Mouse (Mus musculus) midbrain, embryonic 13.5 days (tissue): ENCODE data around the gene Klhl29. TPM values are rescaled to one million over a fixed set of nuclear protein-coding genes. Genes with fewer than 3 reads are reported as not detected.

Source experiments
- ATAC-seq: fragments of 200-750 bp; cut with Nextera tagmentation; 2 replicates; pipeline ENCODE4 v1.8.0; 2017; ENCODE audit warnings: mild to moderate bottlenecking, moderate TSS enrichment, moderate library complexity
- H3K27ac ChIP-seq: fragments of 300-500 bp; sonication (generic); 2 replicates; pipeline ENCODE4 v1.5.1; 2015; ENCODE audit warnings: inconsistent platforms, mild to moderate bottlenecking, moderate library complexity
- H3K27me3 ChIP-seq: fragments of 300-500 bp; sonication (generic); 2 replicates; pipeline ENCODE4 v1.6.1; 2015; ENCODE audit warnings: mild to moderate bottlenecking, inconsistent platforms
- H3K36me3 ChIP-seq: fragments of 300-500 bp; sonication (generic); 2 replicates; pipeline ENCODE4 v1.6.1; 2015; ENCODE audit warnings: mild to moderate bottlenecking, inconsistent platforms
- H3K4me1 ChIP-seq: fragments of 300-500 bp; sonication (generic); replicated peaks from 2 replicates; pipeline ENCODE4 v1.6.1; 2015; ENCODE audit warnings: inconsistent platforms
- H3K4me2 ChIP-seq: fragments of 300-500 bp; sonication (generic); replicated peaks from 2 replicates; pipeline ENCODE4 v1.6.1; 2015; ENCODE audit warnings: moderate library complexity, mild to moderate bottlenecking, inconsistent platforms
- H3K4me3 ChIP-seq: fragments of 300-500 bp; sonication (generic); replicated peaks from 2 replicates; pipeline ENCODE4 v1.5.1; 2015; ENCODE audit warnings: mild to moderate bottlenecking, inconsistent platforms
- H3K9ac ChIP-seq: fragments of 300-500 bp; sonication (generic); replicated peaks from 2 replicates; pipeline ENCODE4 v1.6.1; 2015; ENCODE audit warnings: mild to moderate bottlenecking, inconsistent platforms
- H3K9me3 ChIP-seq: fragments of 300-500 bp; sonication (generic); 2 replicates; pipeline ENCODE4 v1.6.1; 2016; ENCODE audit warnings: mild to moderate bottlenecking, inconsistent platforms
- WGBS: fragments of 180-500 bp; shearing (Covaris S2); methylation state at CpG from one replicate; pipeline ENCODE4 v1.1.7; 2015; 5-methylcytosine and 5-hydroxymethylcytosine counted together
- polyA plus RNA-seq: library from polyadenylated mRNA; unstranded; fragments of >200 nt; fragmentation: Nextera tagmentation; extraction: Ambion mirVana; gene quantifications from 2 replicates; pipeline ENCODE4 v1.2.1, GENCODE M21; 2015

The Klhl29 gene
- polyA plus RNA-seq, 1 experiment from 2014 or later, result 4.0 TPM

DNA sequence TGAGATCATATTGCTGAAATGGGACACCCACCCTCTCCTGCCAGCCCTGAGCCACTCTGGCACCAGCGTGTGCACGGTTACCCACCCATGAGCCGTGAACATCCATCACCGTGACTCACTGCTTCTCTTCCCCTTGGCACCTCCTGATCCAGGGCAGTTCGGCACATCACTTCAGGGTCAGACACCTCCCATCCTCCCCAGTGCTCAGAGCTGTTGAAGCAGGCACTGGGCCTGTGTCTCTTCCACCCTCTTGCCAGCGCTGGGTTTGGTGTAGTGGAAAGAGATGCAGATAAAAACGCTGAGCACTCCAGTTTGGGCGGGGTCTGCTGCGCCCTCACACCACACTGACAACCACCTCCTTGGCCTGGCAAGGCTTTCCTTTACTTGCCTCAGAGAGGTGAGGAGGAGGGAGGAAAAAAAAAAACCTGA lies 129.3 kb downstream of the Klhl29 start:
- no peak for ATAC-seq
- Histone ChIP-seq H3K9me3 (no peaks in the 10 kb centered on the region), H3K4me1 (peaks cover 25% of the 10 kb centered on the region), H3K4me3 (no peak overlapping the region), H3K27ac (no peak overlapping the region; the same call in 1 of the 2 replicates), H3K9ac (no peak overlapping the region), H3K27me3 (no peaks in the 10 kb centered on the region), H3K4me2 (no peak overlapping the region), H3K36me3 (no peaks in the 10 kb centered on the region)
- WGBS, result 92% methylated on average over 9 of the region's 9 CpGs

DNA sequence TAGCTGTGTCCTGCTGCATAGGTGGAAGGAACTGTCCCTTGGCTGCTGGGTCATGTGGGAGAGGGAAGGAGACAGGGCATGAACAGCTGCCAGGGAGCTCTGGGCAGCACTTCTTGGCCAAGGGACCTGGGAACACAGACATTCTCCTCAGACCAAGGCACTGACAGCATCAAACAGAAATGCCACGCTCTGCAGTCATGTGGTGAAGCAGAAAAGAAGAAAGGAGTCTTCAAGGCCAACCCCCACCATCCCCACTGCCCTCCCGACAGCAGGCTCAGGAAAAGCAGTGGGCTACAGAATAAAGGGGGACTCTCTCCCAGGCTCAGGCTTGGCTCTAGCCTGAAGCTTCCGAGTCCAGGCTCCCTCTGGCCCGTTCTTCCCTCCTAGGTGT lies 130.3 kb downstream of the Klhl29 start:
- H3K4me2 ChIP-seq, result no peak overlapping the region
- no peak overlapping the region for H3K9ac ChIP-seq
- H3K27ac ChIP-seq, result no peak overlapping the region
- H3K9me3 ChIP-seq, result no peaks in the 10 kb centered on the region
- H3K27me3 ChIP-seq, result no peaks in the 10 kb centered on the region
- H3K36me3 ChIP-seq, result no peaks in the 10 kb centered on the region
- ATAC-seq, result no peak
- peaks cover 29% of the 10 kb centered on the region for H3K4me1 ChIP-seq
- 39% methylated on average over 4 of the region's 4 CpGs for WGBS
- no peak overlapping the region for H3K4me3 ChIP-seq

DNA sequence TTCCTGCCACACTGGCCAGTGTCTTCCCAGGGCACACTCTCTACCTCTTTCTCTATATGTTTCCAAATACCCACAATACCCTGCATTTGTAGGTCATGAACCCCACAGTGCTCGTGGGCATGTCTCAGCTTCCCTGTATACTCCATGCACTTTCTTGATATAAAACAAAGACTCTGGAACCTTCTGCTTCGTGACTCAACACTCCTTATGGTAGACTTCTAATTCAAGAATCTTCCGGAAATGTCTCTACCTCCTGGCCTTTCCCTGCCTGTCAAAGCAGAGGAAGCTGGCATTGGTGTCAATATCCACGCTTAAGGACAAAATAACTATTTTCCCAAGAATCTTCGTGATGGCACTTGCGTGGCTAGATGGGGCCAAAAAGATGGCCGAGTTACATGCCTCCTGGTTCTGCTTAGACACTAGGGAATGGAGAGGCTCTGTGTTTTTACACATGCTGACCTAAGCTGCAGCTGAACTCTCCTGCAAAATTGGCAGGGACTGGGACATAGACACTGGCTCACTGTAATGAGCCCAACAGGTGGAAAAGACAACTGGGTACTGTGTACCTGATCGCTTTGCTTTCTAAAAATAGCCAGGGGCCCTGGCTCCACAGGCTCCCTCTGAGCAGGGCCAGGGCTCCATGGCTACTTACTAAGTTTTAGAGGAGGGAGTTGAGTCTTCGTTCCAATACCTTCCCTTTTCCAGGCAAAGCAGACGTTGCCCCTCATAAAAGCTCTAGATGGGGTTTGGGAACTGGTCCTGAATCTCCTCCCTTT lies 130.9 kb downstream of the Klhl29 start:
- Histone ChIP-seq H3K27me3 (no peaks in the 10 kb centered on the region), H3K9me3 (no peaks in the 10 kb centered on the region), H3K4me1 (peaks cover 31% of the 10 kb centered on the region), H3K27ac (no peak overlapping the region), H3K4me2 (no peak overlapping the region), H3K9ac (no peak overlapping the region), H3K4me3 (no peak overlapping the region), H3K36me3 (no peaks in the 10 kb centered on the region)
- no peak for ATAC-seq
- 90% methylated on average over 10 of the region's 10 CpGs for WGBS

DNA sequence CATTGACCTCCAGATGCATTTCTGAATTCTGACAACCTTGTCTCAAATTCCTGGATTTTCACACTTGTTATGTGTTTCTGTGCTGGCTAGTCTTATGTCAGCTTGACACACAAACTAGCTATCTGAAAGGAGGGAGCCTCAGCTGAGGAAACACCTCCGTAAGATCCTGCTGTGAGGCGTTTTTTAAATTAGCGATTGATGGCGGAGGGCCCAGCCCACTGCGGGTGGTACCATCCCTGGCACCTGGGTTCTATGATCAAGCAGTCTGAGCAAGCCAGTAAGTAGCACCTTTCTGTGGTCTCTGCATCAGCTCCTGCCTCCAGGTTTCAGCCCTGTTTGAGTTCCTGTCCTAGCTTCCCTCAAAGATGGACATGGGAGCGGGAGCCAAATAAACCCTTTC lies 131.6 kb downstream of the Klhl29 start:
- Histone ChIP-seq H3K27me3 (no peaks in the 10 kb centered on the region), H3K9ac (no peak overlapping the region), H3K36me3 (no peaks in the 10 kb centered on the region), H3K9me3 (no peaks in the 10 kb centered on the region), H3K4me1 (peaks cover 37% of the 10 kb centered on the region), H3K4me2 (no peak overlapping the region), H3K27ac (no peak overlapping the region), H3K4me3 (no peak overlapping the region)
- 89% methylated on average over 6 of the region's 6 CpGs for WGBS
- ATAC-seq, result no peak

DNA sequence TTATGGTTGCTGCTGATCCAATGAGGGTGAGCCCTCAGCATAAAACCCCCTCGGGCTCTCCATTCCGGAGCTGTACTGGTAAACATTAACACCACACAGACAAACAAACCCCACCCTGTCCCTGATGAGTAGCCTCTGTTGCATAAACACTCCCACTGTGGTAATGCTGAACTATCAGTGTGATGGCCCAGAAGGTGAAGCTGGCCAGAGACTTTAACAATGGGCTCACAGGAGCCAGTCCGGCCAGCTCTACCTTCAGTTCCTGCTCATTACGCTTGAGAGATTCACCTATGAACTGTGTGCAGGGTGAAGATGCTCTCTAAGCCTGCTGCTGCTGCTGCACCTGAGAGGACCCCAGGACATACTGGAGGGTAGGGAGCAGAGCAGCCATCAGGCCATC lies 132.0 kb downstream of the Klhl29 start:
- H3K9ac ChIP-seq, result no peak overlapping the region

DNA sequence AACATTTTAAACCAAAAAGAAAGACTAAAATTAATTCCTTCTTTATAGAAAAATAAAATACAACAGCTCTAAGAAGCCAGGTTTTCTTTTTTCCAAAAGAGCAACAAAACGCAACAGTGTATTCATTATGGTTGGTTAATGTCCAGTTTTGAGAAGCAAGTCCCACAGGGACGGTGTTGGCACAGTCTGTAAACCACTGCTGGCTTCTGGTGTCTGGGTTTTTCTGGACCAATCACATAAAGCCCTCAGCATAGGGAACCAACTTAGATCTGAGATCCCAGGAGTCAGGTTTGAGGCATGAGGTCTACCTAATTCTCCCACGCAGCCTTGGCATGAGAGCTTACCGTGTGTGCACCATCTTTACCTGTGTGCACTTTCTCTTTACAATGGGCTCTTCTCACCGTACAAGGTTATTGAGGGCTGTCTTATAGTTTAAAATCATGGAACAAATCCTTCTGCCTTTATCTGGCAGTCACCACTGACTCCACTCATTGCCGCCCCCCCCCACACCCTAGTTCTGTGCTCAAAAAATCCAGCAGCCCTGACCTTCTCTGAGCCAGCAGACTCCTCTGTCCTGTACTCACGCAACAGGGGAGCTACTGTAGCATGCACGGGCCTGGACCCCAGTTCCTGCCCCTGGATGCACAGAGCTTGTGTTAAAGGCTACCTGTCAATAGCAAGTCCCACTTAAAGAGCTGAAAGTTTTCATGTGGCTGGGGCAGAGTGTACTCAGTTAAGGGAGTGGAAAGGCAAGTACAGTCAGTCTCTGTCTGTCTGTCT lies 132.7 kb downstream of the Klhl29 start:
- Histone ChIP-seq H3K27me3 (no peaks in the 10 kb centered on the region), H3K4me2 (no peak overlapping the region), H3K9ac (no peak overlapping the region), H3K27ac (no peak overlapping the region), H3K4me3 (no peak overlapping the region), H3K4me1 (peaks cover 34% of the 10 kb centered on the region), H3K36me3 (no peaks in the 10 kb centered on the region), H3K9me3 (no peaks in the 10 kb centered on the region)
- no peak for ATAC-seq
- whole genome bisulfite sequencing, result 92% methylated on average over 8 of the region's 8 CpGs

More for the DNA sequence above, 132.0 kb downstream of the Klhl29 start:
- H3K27me3 ChIP-seq, result no peaks in the 10 kb centered on the region
- H3K36me3 ChIP-seq, result no peaks in the 10 kb centered on the region
- H3K4me3 ChIP-seq, result no peak overlapping the region
- no peak for ATAC-seq
- H3K4me2 ChIP-seq, result no peak overlapping the region
- H3K9me3 ChIP-seq, result no peaks in the 10 kb centered on the region
- WGBS, result 83% methylated on average over 4 of the region's 4 CpGs
- H3K27ac ChIP-seq, result no peak overlapping the region
- H3K4me1 ChIP-seq, result peaks cover 38% of the 10 kb centered on the region

DNA sequence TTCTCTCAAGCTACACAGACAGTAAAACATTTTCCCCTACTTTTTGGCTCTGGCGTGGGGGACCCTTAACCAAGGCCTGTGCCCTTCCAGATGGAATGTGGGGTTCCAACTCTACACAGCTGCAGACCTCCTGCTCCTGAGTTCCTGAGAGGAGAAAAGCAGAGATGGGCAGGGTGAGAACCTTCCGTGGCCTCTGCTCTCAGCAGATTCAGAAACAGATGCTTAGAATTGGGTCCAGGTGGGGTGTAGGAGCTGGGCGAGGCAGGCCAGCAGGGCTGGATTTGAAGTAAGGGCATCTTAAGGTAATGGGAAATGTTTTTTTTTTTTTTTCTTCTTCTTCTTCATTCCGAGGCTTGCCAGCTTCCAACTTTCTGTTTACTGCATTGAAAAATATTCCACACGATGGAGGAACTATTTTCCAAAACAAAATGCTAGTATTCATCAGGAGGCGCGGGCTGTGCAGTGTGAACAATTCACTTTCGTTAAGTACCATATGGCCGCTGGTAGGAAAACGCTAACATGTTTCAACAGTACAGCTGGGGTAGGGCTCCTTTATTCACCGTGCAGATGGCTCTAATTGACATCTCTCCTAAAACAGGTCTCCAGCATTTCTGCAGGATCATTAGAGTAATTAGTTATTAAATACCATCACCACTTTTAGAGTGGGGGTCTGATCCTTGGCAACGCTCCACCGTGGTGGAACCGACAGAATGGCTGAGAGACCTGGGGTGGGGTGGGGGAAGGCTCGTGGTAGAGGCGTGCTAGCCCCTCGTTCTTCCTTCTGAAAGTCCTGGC lies 135.8 kb downstream of the Klhl29 start:
- Histone ChIP-seq H3K4me3 (no peak overlapping the region), H3K4me1 (peaks cover 29% of the 10 kb centered on the region), H3K9ac (no peak overlapping the region), H3K4me2 (no peak overlapping the region), H3K36me3 (no peaks in the 10 kb centered on the region), H3K27ac (no peak overlapping the region), H3K9me3 (no peaks in the 10 kb centered on the region), H3K27me3 (no peaks in the 10 kb centered on the region)
- 0 out of 2 replicates have a peak, but pooled peaks have one; percentile 43 for ATAC-seq
- WGBS, result 60% methylated on average over 17 of the region's 17 CpGs

DNA sequence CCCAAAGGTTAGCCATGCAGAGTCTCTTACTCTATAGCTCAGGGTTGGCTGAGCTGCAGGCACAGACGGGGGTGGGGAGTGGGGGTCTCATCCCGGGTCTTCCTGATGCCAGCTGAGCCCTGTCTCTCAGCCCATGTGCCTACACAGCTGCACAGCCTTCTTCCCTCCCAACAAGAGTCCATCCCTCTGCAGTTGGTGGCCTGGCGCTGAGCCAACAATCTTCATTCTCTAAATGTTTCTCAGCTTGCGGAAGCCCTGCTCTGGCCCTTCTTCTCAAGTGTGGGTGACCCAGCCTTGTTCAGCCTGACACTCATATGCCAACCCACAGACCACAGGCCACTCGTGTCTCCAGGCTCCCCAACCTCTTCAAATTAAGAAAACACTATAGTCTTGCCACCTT lies 138.4 kb downstream of the Klhl29 start:
- WGBS, result 65% methylated on average over 5 of the region's 5 CpGs
- peaks cover 40% of the 10 kb centered on the region for H3K4me1 ChIP-seq

DNA sequence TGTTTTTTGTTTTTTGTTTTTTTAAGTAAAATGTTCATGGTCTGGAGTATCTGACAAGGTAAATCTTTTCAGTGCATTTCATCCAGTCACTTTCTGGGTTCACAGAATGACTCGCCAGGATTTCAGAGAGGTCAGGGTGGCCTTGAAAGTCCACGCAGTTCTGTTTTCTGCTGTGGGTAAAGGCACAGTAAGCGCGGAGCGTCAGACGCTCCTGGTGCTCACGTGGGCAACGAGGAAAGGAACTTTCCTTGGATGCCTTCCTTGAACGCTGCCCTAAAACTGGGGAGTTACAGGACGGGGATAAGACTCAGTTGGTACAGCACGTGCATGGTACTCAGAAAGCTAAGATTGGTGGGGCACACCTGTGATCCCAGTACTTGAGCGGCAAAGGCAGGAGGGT lies 139.9 kb downstream of the Klhl29 start:
- Histone ChIP-seq H3K9me3 (no peaks in the 10 kb centered on the region), H3K27ac (no peak overlapping the region), H3K9ac (no peak overlapping the region), H3K36me3 (no peaks in the 10 kb centered on the region), H3K4me3 (no peak overlapping the region), H3K4me2 (no peak overlapping the region), H3K27me3 (no peaks in the 10 kb centered on the region), H3K4me1 (peaks cover 37% of the 10 kb centered on the region)
- no peak for ATAC-seq
- 91% methylated on average over 12 of the region's 12 CpGs for WGBS

More for the DNA sequence above, 138.4 kb downstream of the Klhl29 start:
- Histone ChIP-seq H3K36me3 (no peaks in the 10 kb centered on the region), H3K27me3 (no peaks in the 10 kb centered on the region), H3K27ac (no peak overlapping the region), H3K9ac (no peak overlapping the region), H3K9me3 (no peaks in the 10 kb centered on the region), H3K4me3 (no peak overlapping the region), H3K4me2 (no peak overlapping the region)
- 0 out of 2 replicates have a peak, but pooled peaks have one; percentile 54 for ATAC-seq

DNA sequence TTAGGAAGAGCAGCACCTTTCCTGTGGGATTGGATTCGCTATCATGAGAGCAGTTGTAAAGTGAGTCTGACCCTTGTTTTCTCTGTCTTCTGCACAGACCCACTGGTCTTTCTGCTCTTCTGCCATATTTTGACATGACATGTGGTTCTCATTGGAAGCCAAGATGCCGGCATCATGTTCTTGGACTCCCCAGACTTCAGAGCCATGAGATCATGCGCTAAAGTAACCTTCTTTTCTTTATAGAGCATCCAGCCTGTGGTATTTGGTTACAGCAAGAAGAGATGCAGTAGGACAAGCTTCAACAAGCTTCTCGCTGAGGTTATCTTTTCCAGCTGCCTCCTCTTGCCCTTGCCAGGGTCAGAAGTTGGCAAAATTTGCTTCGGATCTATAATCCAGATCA lies 145.0 kb downstream of the Klhl29 start:
- Histone ChIP-seq H3K36me3 (no peaks in the 10 kb centered on the region), H3K27me3 (no peaks in the 10 kb centered on the region), H3K9ac (no peak overlapping the region), H3K4me2 (no peak overlapping the region), H3K27ac (no peak overlapping the region), H3K4me3 (no peak overlapping the region), H3K9me3 (no peaks in the 10 kb centered on the region), H3K4me1 (peaks cover 33% of the 10 kb centered on the region)
- no peak for ATAC-seq
- WGBS, result 93% methylated on average over 5 of the region's 5 CpGs

DNA sequence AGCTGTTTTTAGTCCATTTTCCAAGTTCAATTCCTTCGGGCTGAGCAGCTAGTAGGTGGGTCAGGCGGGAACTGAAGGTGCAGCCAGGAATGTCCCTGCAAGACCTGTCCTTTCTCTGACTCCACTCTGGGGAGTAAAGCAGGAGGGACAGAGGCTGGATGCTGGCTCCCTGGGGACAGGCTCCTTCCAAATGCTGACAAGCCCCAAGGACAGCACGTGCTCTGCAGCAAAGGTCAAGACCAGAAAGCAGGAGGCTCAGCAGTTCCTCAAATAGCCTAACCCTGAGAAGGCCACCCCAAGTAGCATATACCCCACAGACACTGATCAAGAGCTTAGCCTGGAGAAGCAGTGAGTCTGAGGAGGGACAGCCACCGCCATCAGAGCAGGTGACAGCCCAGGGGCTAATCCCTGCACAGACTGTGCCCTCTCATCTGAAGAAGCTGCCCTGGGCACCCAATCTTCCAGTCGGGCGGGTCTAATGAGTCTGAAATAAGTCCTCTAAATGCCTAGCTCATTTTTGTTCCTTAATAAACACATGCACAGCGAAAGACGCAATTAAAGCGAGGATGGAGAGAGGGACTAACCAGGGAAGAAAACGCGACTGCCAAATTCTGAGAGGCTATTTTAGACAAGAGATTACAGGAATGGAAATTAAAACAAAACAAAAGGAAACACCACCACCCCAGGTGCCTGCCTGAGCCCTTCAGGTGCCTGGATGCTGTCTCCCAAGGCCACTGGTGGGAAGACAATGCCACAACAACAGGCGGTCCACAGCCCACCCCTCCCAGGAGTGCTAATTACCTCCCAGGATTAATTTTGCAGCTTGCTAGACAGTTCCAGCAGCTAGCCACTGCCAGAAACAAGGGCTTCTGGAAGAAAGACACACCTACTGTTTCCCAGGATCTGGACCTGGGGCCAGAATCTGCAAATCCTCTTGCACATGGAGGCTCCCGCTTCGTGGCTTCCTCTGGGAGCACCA lies 148.5 kb downstream of the Klhl29 start:
- Histone ChIP-seq H3K27ac (peak overlapping the region; percentile 55), H3K27me3 (no peaks in the 10 kb centered on the region), H3K9me3 (no peaks in the 10 kb centered on the region), H3K4me2 (no peak overlapping the region), H3K4me3 (no peak overlapping the region), H3K9ac (no peak overlapping the region), H3K4me1 (peaks cover 19% of the 10 kb centered on the region), H3K36me3 (no peaks in the 10 kb centered on the region)
- 27% methylated on average over 14 of the region's 14 CpGs for WGBS
- ATAC-seq, result peak; percentile 59
